Mouse (Mus musculus): ENCODE measurements around the gene Slc27a1.

Slc27a1 gene

DNA sequence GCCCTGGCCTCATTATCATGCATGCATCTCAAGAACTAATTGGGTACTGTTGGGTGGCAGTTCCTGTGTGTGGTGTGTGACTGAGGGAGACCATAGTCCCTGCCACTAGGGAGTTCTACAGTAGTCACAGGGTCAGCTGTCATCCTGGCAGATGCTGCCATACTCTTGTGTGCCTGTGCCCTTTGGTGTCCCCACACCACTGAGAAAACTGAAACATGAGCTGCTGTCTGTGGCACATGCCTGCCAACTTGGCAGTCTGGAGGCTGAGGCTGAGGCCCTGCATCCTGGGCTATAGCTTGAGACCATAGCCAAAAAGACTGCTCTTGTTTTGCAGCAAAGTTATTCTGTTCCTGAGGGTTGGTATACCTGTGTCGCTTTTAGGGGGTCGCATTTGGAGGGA, 51.1 kb downstream of the Slc27a1 start:
- DNase-seq (ENCODE audit: low spot score in 2 of 2) = no peak

- no peak for DNase-seq (ENCODE audit: low spot score in 2 of 2)
These were observed 56.4 kb downstream of the Slc27a1 start for GRCm38 (mm10) chr8:71625088-71625487.

GRCm38 (mm10) chr8:71626753-71627152, 58.1 kb downstream of the Slc27a1 start:
- no peak for DNase-seq (ENCODE audit: low spot score in 2 of 2)

DNA sequence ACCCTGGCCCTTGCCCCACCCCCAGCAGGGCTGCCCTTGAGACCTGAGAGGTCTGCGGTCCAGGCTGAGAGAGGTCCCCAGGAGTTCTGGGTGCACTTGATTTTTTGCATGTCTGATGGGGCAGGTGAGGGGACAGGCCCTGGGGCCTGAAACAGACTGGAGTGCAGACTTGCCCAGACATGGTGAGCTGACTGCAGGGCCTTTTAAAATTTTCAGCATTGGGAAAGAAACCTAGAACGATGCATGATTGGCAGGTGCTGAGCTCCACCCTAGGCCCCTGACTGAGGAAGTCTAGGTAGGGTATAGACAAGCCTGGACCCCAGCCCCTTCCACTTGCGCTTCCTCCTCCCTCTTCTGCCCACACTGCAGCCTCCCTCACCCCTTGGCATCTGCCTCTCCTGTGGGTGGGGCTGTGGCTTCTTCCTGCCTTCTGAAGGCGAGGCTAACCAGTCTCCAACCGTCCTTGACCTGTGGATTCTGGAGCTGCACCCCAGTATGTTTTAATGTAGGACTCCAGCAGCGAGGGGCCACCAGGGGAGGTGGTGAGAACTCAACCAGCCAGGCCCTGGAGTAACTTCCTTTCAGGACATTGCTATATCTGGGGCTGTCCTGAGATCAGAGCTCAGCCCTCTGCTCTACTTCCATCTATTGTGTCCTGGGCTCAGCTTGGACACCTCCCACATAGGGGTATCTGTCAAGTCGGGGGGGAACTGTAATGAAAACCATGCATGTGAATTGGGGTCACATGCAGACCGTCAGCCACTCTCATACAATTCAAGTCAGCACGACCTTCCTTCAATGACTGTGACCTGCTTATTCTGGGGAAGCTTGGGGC, 58.8 kb downstream of the Slc27a1 start:
- DNase-seq (ENCODE audit: low spot score in 2 of 2) = peak in 1 of 2 experiments; percentile 38

DNA sequence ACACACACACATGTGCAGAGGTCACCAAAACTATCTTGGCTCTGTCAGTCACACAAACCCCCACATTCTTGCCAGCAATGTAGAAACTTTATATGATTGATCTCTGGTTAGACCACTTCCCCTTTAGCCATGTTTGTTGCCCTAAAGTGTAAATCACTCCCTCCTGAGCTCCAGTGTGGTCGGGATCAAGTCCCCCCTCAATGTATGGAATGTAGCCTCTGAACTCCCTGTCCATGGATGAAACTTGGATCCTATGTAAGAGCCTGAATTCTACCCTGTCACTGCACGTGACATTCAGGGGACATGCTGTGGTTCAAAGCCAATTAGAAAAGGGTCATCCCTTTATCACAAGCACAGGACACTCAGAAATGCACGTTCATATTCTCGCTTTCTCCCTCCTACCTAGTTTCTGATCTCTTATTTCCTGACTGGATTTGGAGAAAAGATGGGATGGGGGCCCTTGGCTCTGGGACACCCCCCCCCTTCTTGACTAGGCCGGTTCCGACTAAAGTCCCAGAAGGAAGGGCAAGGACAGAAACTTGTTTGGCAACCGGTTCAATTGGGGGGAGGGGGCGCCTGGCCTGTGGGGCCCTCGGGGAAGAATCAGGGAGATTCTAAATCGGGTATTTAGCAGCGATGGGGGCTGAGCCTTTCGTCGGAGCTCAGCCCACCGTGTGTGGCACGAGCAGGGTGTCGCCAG, 59.9 kb downstream of the Slc27a1 start:
- DNase-seq (ENCODE audit: low spot score in 2 of 2) = no peak

DNA sequence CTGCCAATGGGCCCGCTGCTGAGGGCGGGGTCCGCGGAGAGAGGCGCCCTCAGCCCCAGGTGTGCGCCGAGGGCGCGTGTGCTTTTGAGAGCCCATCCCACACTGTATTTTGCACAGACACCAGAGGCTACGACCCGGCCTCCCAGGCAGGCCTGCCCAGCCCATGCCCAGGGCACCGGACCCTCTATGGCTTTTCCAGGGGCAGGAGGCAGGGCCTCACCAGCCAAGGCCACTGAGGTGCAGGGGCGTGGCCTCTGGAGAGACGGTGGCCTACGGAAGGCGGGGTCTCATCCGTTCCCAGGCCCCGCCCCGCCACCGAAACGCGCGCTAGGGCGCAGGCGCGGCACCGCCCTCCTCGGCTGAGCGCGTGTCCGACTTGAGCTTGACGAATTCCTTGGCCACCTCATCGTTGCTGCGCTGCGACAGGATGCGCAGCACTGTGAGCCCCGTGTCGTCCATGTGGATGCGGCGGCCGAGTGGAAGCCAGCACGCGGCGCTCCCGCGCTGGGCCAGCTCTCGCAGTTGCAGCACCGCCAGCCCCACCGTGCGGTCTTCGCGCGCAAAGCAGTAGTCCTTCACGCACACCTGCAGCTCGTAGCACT, 60.5 kb downstream of the Slc27a1 start:
- DNase-seq (ENCODE audit: low spot score in 2 of 2) = peak; percentile 94

DNA sequence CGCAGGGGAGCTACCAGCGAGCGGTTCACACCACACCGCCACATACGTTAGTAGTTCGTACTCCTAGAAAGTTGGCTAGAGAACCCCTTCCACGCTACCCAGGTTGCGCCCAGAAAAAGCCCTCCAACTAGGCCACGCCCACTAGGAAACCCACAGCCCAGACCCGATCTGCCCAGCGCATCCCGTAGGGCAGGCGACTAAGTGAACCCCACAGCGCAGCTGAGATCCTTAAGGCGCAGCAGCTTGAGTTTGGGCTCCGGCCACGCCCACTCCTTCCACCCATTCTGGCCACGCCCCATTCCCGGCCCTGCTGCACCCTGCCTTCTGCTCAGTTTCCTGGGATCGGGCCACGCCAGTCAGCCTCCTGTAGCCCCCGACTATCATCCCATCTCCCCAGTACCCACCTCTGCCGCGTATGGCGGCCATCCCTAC, 61.1 kb downstream of the Slc27a1 start:
- DNase-seq (ENCODE audit: low spot score in 2 of 2) = peak; percentile 33 to 40

DNA sequence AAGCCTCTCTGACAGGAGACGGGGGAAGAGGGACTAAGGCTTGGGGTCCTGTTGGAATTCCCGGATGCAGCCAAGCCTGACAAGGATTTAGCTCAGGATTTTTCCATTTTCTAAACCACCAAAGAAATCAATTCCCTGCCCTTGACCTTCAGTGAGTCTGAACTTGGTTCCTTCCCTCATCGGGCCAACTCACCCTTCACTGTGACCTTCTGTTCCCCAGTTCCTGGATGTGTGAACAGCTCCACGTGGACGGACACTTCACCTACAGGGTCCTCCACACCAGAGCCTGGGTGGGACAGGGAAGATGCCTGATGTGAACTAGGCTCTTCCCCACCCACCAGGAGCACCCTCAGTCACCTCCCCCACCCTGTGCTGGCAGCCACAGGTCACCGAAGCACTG, 62.1 kb downstream of the Slc27a1 start:
- no peak for DNase-seq (ENCODE audit: low spot score in 2 of 2)

DNA sequence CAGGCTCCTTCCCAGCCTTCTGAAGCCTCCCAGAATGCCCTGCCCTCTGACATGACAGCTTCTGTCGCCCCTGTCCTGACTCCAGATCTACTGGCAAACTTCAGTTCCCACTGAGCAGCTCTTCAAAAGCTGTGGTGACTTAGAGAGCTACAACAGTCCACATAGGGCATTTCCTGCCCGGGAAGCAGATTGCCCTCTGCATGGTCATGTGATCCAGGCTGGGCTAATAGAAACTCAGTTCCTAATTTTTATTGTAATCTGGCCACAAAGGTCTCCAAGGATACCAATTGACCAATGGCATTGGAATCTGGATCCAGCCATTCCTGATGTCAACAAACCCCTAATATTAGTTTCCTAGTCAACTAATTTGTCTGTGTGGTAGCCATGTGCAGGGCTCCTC, 63.2 kb downstream of the Slc27a1 start:
- no peak for DNase-seq (ENCODE audit: low spot score in 2 of 2)

DNA sequence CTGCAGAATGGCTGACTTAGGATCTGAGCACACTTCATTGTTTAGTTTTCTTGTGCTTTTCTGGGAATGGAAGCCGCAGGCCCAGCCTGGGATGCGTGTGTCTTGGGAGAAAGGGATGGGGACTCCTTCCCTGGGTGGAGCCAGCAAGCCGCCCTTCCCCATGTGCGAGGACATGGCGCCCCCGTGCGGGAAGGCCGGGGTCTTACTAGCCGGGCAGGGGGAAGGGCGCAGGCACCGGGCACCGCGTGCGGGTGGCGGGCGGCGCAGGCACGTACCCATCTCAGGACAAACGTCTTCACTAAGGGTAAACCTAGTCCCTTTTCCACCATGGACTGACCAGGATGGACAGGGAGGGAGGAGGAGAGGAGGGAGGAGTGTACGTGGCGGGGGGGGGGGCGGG, 64.5 kb downstream of the Slc27a1 start:
- DNase-seq (ENCODE audit: low spot score in 2 of 2) = peak; percentile 23 to 38

GRCm38 (mm10) chr8:71633981-71634667, 65.4 kb downstream of the Slc27a1 start:
- DNase-seq (ENCODE audit: low spot score in 2 of 2) = peak in 1 of 2 experiments; percentile 19

Data from heart, adult 9 months (tissue).